Mouse (Mus musculus): ENCODE results near the gene Eid1. TPM values are rescaled to one million over a fixed set of nuclear protein-coding genes. Genes with fewer than 3 reads are reported as not detected.

Eid1 gene
- polyA plus RNA-seq (2014; fragmentation: Illumina TruSeq; extraction: RNeasy Lipid Tissue Mini Kit (QIAGEN cat#74804); ENCODE audit: low read depth, low replicate concordance) = 206 TPM

DNA sequence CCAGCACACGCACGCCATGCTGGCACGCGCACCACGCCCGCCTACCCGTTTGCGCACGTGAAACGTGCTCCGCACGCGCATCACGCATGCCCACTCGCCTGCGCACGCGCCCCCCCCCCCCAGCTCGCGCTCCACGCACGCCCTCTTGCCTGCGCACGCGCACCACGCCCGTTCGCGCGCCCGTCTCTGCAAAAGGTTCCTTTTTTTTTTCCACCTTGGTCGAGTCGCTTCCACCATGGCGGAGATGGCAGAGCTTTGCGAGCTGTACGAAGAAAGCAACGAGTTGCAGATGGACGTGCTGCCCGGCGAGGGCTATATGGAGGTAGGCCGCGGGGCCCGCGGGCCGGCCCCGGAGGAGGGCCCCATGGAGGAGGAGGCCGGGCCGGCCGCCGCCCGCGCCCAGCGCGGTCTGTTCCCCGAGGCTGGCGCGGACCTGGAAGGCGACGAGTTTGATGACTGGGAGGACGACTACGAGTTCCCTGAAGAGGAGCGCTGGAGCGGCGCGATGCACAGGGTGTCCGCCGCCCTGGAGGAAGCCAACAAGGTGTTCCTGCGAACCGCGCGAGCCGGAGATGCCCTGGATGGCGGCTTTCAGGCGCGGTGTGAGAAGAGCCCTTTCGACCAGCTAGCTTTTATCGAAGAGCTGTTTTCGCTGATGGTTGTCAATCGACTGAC, at the start of gene Eid1:
Gene Eid1, plus strand, starts transcription at position 139 of the 675 bp plus-strand sequence.

GRCm38 (mm10) chr2:125624837-125625351, 48.0 kb upstream of the Eid1 start, which contains the start of gene Cep152:
Cep152 (minus strand) TSS chr2:125625113.

GRCm38 (mm10) chr2:125724086-125724430, 51.2 kb downstream of the Eid1 start, which contains the start of gene Shc4:
Shc4 (minus strand) TSS chr2:125724148.

Other genes starting within 250 kb of the Eid1 start
- gene Gm9913, start 168.0 kb upstream of the Eid1 start, polyA plus RNA-seq (2014; fragmentation: Illumina TruSeq; extraction: RNeasy Lipid Tissue Mini Kit (QIAGEN cat#74804); ENCODE audit: low read depth, low replicate concordance) = not detected
- 20.3 TPM for gene Fbn1, start 165.1 kb upstream of the Eid1 start, polyA plus RNA-seq (2014; fragmentation: Illumina TruSeq; extraction: RNeasy Lipid Tissue Mini Kit (QIAGEN cat#74804); ENCODE audit: low read depth, low replicate concordance)
- gene Cep152, start 48.0 kb upstream of the Eid1 start, polyA plus RNA-seq (2014; fragmentation: Illumina TruSeq; extraction: RNeasy Lipid Tissue Mini Kit (QIAGEN cat#74804); ENCODE audit: low read depth, low replicate concordance) = 2.9 TPM
- gene Shc4, start 51.1 kb downstream of the Eid1 start, polyA plus RNA-seq (2014; fragmentation: Illumina TruSeq; extraction: RNeasy Lipid Tissue Mini Kit (QIAGEN cat#74804); ENCODE audit: low read depth, low replicate concordance) = 1.5 TPM
- gene Secisbp2l, start 109.8 kb downstream of the Eid1 start, polyA plus RNA-seq (2014; fragmentation: Illumina TruSeq; extraction: RNeasy Lipid Tissue Mini Kit (QIAGEN cat#74804); ENCODE audit: low read depth, low replicate concordance) = 84.6 TPM
- 128 TPM for gene Galk2, start 186.0 kb downstream of the Eid1 start, polyA plus RNA-seq (2014; fragmentation: Illumina TruSeq; extraction: RNeasy Lipid Tissue Mini Kit (QIAGEN cat#74804); ENCODE audit: low read depth, low replicate concordance)
- 411 TPM for gene Cops2, start 186.0 kb downstream of the Eid1 start, polyA plus RNA-seq (2014; fragmentation: Illumina TruSeq; extraction: RNeasy Lipid Tissue Mini Kit (QIAGEN cat#74804); ENCODE audit: low read depth, low replicate concordance)

Measured in sigmoid colon, adult 10 weeks (tissue).